Comparison of ENCODE assay signal across 8 mouse cellular contexts in the genomic region with DNA sequence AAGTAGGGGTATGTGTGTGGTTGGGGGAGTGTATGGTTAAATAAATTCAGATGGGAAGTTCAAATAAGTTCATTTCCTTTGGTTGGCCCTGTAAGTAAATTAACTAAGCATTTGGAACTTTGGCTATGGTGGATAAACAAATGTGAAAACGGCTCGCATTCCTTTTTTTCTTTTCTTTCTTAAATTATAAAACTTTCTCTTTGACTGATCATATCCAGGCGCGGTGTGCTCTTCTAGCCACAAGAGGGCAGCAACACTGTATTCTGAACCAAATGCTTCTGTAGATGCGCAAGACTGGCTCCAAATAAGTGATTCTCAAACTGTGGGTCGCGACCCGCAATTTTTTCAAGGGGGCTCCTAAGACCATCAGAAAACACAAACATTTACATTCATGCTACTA.
DNase-seq lines count a peak whose midpoint lies in the region; ATAC-seq and TF ChIP-seq lines count a peak whose summit lies in the region.

No protein-coding gene starts in this region.

- H3K27me3 ChIP-seq in lung, postnatal 0 days (replicated peaks; ENCODE audit: insufficient read depth, low read length): no peaks in the 10 kb centered on the region

- no peak overlapping the region for H3K27ac ChIP-seq in ES-E14 (ENCODE audit: insufficient read depth, low read depth, low read length, poor library complexity, severe bottlenecking)
- no peak overlapping the region for H3K27ac ChIP-seq in lung, postnatal 0 days (ENCODE audit: low read length)

- peak; percentile 25 for DNase-seq in adrenal gland, adult 2 months
- no peak for DNase-seq in adrenal gland, adult 8-10 months
- peak; percentile 37 for DNase-seq in ES-E14 (ENCODE audit: low read depth, low spot score)
- peak; percentile 42 to 57 for DNase-seq in cerebellum, postnatal 36 days
- peak; percentile 66 to 70 for DNase-seq in kidney, postnatal 4 days
- peak; percentile 65 for DNase-seq in lung, postnatal 0 days (ENCODE audit: low spot score)
- peak; percentile 53 for DNase-seq in right cerebral cortex, postnatal 14 days

- peaks cover 0 to 4% of the 10 kb centered on the region in 2 experiments; a peak in 1 of 4 replicates for H3K4me1 ChIP-seq in ES-E14 (ENCODE audit: control insufficient read depth in 2 of 2, insufficient read depth in 2 of 2, low read length in 2 of 2, poor library complexity in 1 of 2)
- H3K4me1 ChIP-seq in lung, postnatal 0 days (ENCODE audit: insufficient read depth, low read depth, low read length): no peaks in the 10 kb centered on the region

- no peak overlapping the region for H3K9ac ChIP-seq in ES-E14 (ENCODE audit: insufficient read depth, low read depth, low read length, poor library complexity, severe bottlenecking)
- H3K9ac ChIP-seq in lung, postnatal 0 days (replicated peaks; ENCODE audit: low read depth): no peak overlapping the region

- 2% methylated on average over 8 of the region's 8 CpGs for WGBS in lung, postnatal 0 days

- H3K4me2 ChIP-seq in lung, postnatal 0 days (replicated peaks; ENCODE audit: low read depth, low read length): peak overlapping the region; percentile 23; the same call in 1 of the 2 replicates

- no peak overlapping the region for H3K4me3 ChIP-seq in ES-E14 (ENCODE audit: insufficient read depth in 1 of 2, low read depth in 1 of 2, low read length in 2 of 2, poor library complexity in 1 of 2, severe bottlenecking in 1 of 2)
- peak overlapping the region; percentile 1; the same call in 1 of the 2 replicates for H3K4me3 ChIP-seq in lung, postnatal 0 days (ENCODE audit: low read depth, low read length)

- ATAC-seq in granulocyte monocyte progenitor cell, adult 5-6 weeks (replicated peaks; ENCODE audit: poor library complexity, severe bottlenecking): peak; percentile 85
- no peak for ATAC-seq in lung, postnatal 0 days

- no peak for TF ChIP-seq EP300 in lung, postnatal 0 days (IDR thresholded peaks at IDR 0.05)

- H3K36me3 ChIP-seq in ES-E14 (ENCODE audit: control insufficient read depth, insufficient read depth, low read length, poor library complexity, severe bottlenecking): no peaks in the 10 kb centered on the region
- no peaks in the 10 kb centered on the region for H3K36me3 ChIP-seq in lung, postnatal 0 days (ENCODE audit: insufficient read depth, low read length)

- no peaks in the 10 kb centered on the region for H3K9me3 ChIP-seq in ES-E14 (ENCODE audit: control insufficient read depth, insufficient read depth, low read depth, low read length)
- no peaks in the 10 kb centered on the region for H3K9me3 ChIP-seq in lung, postnatal 0 days (ENCODE audit: low read length)

- TF ChIP-seq CTCF in lung, postnatal 0 days (IDR thresholded peaks at IDR 0.05): peak; percentile 83

- in situ Hi-C loops in ES-E14 (cut with MboI; ENCODE audit: low sequenced_read_pairs in 2 of 2, unreplicated experiment in 2 of 2): no loop called here

TF ChIP-seq in ES-E14, 5 proteins besides CTCF, POLR2A, EP300 and RAD21:
- TF ChIP-seq CHD2 (IDR thresholded peaks at IDR 0.05; ENCODE audit: low read depth, low read length): peak; percentile 95
- TF ChIP-seq ZNF384 (IDR thresholded peaks at IDR 0.05; ENCODE audit: low read depth, low read length): peak; percentile 81
- TF ChIP-seq MAFK (IDR thresholded peaks at IDR 0.05; ENCODE audit: insufficient read depth, low read depth, low read length): no peak
- peak; percentile 39 for TF ChIP-seq ZC3H11A (IDR thresholded peaks at IDR 0.05; ENCODE audit: borderline replicate concordance, low read depth, low read length)
- TF ChIP-seq HCFC1 (IDR thresholded peaks at IDR 0.05; ENCODE audit: borderline replicate concordance, insufficient read depth, low read length): no peak
